Mouse (Mus musculus) heart, adult 8-10 months (tissue): Measurements from ENCODE around the gene Sfswap. TPM values are rescaled to one million over a fixed set of nuclear protein-coding genes. Genes with fewer than 3 reads are reported as not detected.
"Not testable (repeated sequence)": the region's sequence is repeated elsewhere in the genome, so short reads cannot be mapped to it uniquely, and the experiment has no call there.

Experiments
- DNase-seq: peaks from one replicate; pipeline ENCODE4 v3.0.0; 2022; ENCODE audit warnings: low spot score
- total RNA-seq, 4 experiments: library from RNA; stranded (reverse); gene quantifications; 2 replicates each; pipeline ENCODE4 v1.2.4; 2022

Gene Sfswap
- total RNA-seq, 4 experiments from 2014 or later, result 21.3 to 34.4 (median 25.8) TPM

GRCm38 (mm10) chr5:129584583-129585541 lies 83.8 kb downstream of the Sfswap start:
- DNase-seq, result no peak

- DNase-seq, result peak; percentile 68
Measured at GRCm38 (mm10) chr5:129586016-129586415, 85.0 kb downstream of the Sfswap start.

GRCm38 (mm10) chr5:129586471-129586870 lies 85.5 kb downstream of the Sfswap start:
- no peak for DNase-seq

- DNase-seq, result no peak
Measured at GRCm38 (mm10) chr5:129590915-129591314, 89.9 kb downstream of the Sfswap start.

GRCm38 (mm10) chr5:129594116-129595114 lies 93.4 kb downstream of the Sfswap start:
- peak; percentile 78 for DNase-seq

GRCm38 (mm10) chr5:129602071-129602487 lies 101.1 kb downstream of the Sfswap start:
- no peak for DNase-seq

GRCm38 (mm10) chr5:129607476-129607875 lies 106.5 kb downstream of the Sfswap start:
- no peak for DNase-seq

GRCm38 (mm10) chr5:129611060-129611459 lies 110.0 kb downstream of the Sfswap start:
- peak; percentile 39 for DNase-seq

- not testable (repeated sequence) for DNase-seq
Measured at GRCm38 (mm10) chr5:129620600-129620999, 119.6 kb downstream of the Sfswap start.

Other genes with a start within 250 kb of the Sfswap start
- under 1 TPM; 0.53 to 0.91 (median 0.77) TPM for gene Mmp17, start 82.9 kb downstream of the Sfswap start, total RNA-seq
- 1 to 10 TPM; 2.9 to 3.9 (median 3.1) TPM for gene Zfp11, start 168.9 kb downstream of the Sfswap start, total RNA-seq
- gene Sept14, start 207.3 kb downstream of the Sfswap start, total RNA-seq, result not detected
- gene Mrps17, start 214.3 kb downstream of the Sfswap start, total RNA-seq, result 10 to 100 TPM; 86.3 to 98.9 (median 90.7) TPM
- gene Nipsnap2, start 223.8 kb downstream of the Sfswap start, total RNA-seq, result 1,000 to 10,000 TPM in 2 of 4 experiments, 100 to 1,000 TPM in 2; 969 to 1,032 (median 999) TPM